Comparison of ENCODE assay signal across 7 mouse cellular contexts in genomic region chr7:126399548-126399947, GRCm38 (mm10). TPM values are rescaled to one million over a fixed set of nuclear protein-coding genes. Genes with fewer than 3 reads are reported as not detected.
DNase-seq lines count a peak whose midpoint lies in the region; ATAC-seq and TF ChIP-seq lines count a peak whose summit lies in the region.

No protein-coding gene starts in this region.

- in situ Hi-C loops in CH12.LX (cut with MboI; ENCODE audit: low pct_ligation_motif_present, low pct_unique_long_range_greater_than_20kb, low sequenced_read_pairs): loop anchor here (5.0 kb wide), 3 partner anchors 38 to 128 kb away; no protein-coding TSS in a partner anchor

- peak; percentile 83 to 97 for TF ChIP-seq CTCF in CH12.LX (conservative IDR thresholded peaks at IDR 0.05 in 1 of 2, IDR thresholded peaks at IDR 0.05 in 1 of 2; ENCODE audit: low read depth in 2 of 2, low read length in 2 of 2)

- peaks cover 0 to 3% of the 10 kb centered on the region in 2 experiments for H3K36me3 ChIP-seq in CH12.LX (replicated peaks in 1 of 2; ENCODE audit: control insufficient read depth in 1 of 2, insufficient read depth in 1 of 2, low read length in 1 of 2)

- peak; percentile 93 for DNase-seq in CH12.LX (ENCODE audit: extremely low read depth)
- DNase-seq in NIH3T3 (ENCODE audit: low read depth): peak; percentile 86
- DNase-seq in cerebellum, postnatal 14 days: peak; percentile 91 to 95
- peak; percentile 72 to 80 for DNase-seq in layer of hippocampus, postnatal 14 days (ENCODE audit: low spot score in 2 of 2)
- peak; percentile 76 to 88 for DNase-seq in spleen, postnatal 14 days (ENCODE audit: low spot score in 2 of 2)

- dilution Hi-C loops in CH12.LX (cut with MboI; ENCODE audit: extremely low pct_ligation_motif_present, extremely low pct_unique_long_range_greater_than_20kb, low sequenced_read_pairs): no loop called here

- TF ChIP-seq RAD21 in CH12.LX (IDR thresholded peaks at IDR 0.05; ENCODE audit: low read depth, low read length): peak; percentile 94

- no peak overlapping the region for H3K4me2 ChIP-seq in CH12.LX (ENCODE audit: insufficient read depth, low read depth, poor library complexity, severe bottlenecking)

- no peak for TF ChIP-seq POLR2A in CH12.LX (IDR thresholded peaks at IDR 0.05; ENCODE audit: low read depth, low read length)

- ATAC-seq in granulocyte monocyte progenitor cell, adult 5-6 weeks (replicated peaks; ENCODE audit: poor library complexity, severe bottlenecking): peak; percentile 49
- ATAC-seq in megakaryocyte-erythroid progenitor cell, adult 5-6 weeks (replicated peaks; ENCODE audit: low FRiP score, low TSS enrichment, poor library complexity, severe bottlenecking): peak; percentile 31; the same call in 1 of the 2 replicates

- peaks cover 8 to 27% of the 10 kb centered on the region in 2 experiments; a peak in 3 of 4 replicates for H3K4me1 ChIP-seq in CH12.LX (ENCODE audit: control insufficient read depth in 1 of 2, insufficient read depth in 2 of 2)

- H3K27ac ChIP-seq in CH12.LX (ENCODE audit: insufficient read depth, low read depth): no peak overlapping the region

- peaks cover 4% of the 10 kb centered on the region; the same call in 1 of the 2 replicates for H3K79me2 ChIP-seq in CH12.LX (replicated peaks; ENCODE audit: control insufficient read depth, extremely low read depth, insufficient read depth, poor library complexity, severe bottlenecking)

- H3K9me3 ChIP-seq in CH12.LX (replicated peaks; ENCODE audit: low read length): no peaks in the 10 kb centered on the region

- H3K4me3 ChIP-seq in CH12.LX (replicated peaks in 1 of 3; ENCODE audit: low read depth in 2 of 3, low read length in 2 of 3, poor library complexity in 1 of 3): no peak overlapping the region

- H3K27me3 ChIP-seq in CH12.LX (replicated peaks): no peaks in the 10 kb centered on the region

- H3K9ac ChIP-seq in CH12.LX (ENCODE audit: insufficient read depth, low read depth): no peak overlapping the region

- no peak for TF ChIP-seq EP300 in CH12.LX (IDR thresholded peaks at IDR 0.05; ENCODE audit: low read length)

TF ChIP-seq in CH12.LX, 34 proteins besides CTCF, POLR2A, EP300 and RAD21:
- no peak for TF ChIP-seq MYC (IDR thresholded peaks at IDR 0.05; ENCODE audit: low read depth, low read length)
- TF ChIP-seq POLR2AphosphoS2 (IDR thresholded peaks at IDR 0.05; ENCODE audit: low read depth, low read length): no peak
- TF ChIP-seq JUND (conservative IDR thresholded peaks at IDR 0.05; ENCODE audit: low read depth, low read length): 0 out of 2 replicates have a peak, but pooled peaks have one; percentile 26
- TF ChIP-seq TBP (conservative IDR thresholded peaks at IDR 0.05; ENCODE audit: low read depth, low read length): no peak
- TF ChIP-seq ZC3H11A (IDR thresholded peaks at IDR 0.05; ENCODE audit: low read depth, low read length): peak; percentile 87
- TF ChIP-seq NRF1 (IDR thresholded peaks at IDR 0.05; ENCODE audit: low read depth, low read length): peak; percentile 47; the same call in 1 of the 2 replicates
- TF ChIP-seq MAZ (IDR thresholded peaks at IDR 0.05; ENCODE audit: low read depth, low read length): 0 out of 2 replicates have a peak, but pooled peaks have one; percentile 43
- peak; percentile 30; the same call in 1 of the 2 replicates for TF ChIP-seq ELF1 (IDR thresholded peaks at IDR 0.05; ENCODE audit: low read depth, low read length)
- TF ChIP-seq HCFC1 (IDR thresholded peaks at IDR 0.05; ENCODE audit: low read depth, low read length): peak; percentile 50
- TF ChIP-seq SMC3 (IDR thresholded peaks at IDR 0.05; ENCODE audit: low read depth, low read length): peak; percentile 97
- no peak for TF ChIP-seq BHLHE40 (IDR thresholded peaks at IDR 0.05; ENCODE audit: low read depth, low read length)
- TF ChIP-seq SIN3A (IDR thresholded peaks at IDR 0.05; ENCODE audit: low read length): peak; percentile 65; the same call in 1 of the 2 replicates
- TF ChIP-seq TCF12 (IDR thresholded peaks at IDR 0.05; ENCODE audit: low read depth, low read length): 0 out of 2 replicates have a peak, but pooled peaks have one; percentile 37
- TF ChIP-seq USF1 (IDR thresholded peaks at IDR 0.05; ENCODE audit: low read depth, low read length): no peak
- TF ChIP-seq IRF4 (IDR thresholded peaks at IDR 0.05; ENCODE audit: low read depth, low read length): peak; percentile 60; the same call in 1 of the 2 replicates
- 0 out of 2 replicates have a peak, but pooled peaks have one; percentile 25 for TF ChIP-seq MEF2A (IDR thresholded peaks at IDR 0.05; ENCODE audit: borderline replicate concordance, low read depth, low read length)
- TF ChIP-seq NELFE (IDR thresholded peaks at IDR 0.05; ENCODE audit: low read depth, low read length): peak; percentile 27; the same call in 1 of the 2 replicates

RNA-seq across cellular contexts. Expression of gene Nfatc2ip, which starts 3.0 kb away (rescaled TPM):
- total RNA-seq in CH12.LX (2012; rRNA removed): 7.8 and 8.8 TPM in 2 replicates
- total RNA-seq in CH12.LX (2014; rRNA removed): 15.0 and 16.8 TPM in 2 replicates
- polyA plus RNA-seq in CH12.LX (2012; ENCODE audit: insufficient read length, low read depth): 13.0 and 13.9 TPM in 2 replicates
- 11.7 and 14.8 TPM in 2 replicates for total RNA-seq in granulocyte monocyte progenitor cell, adult 5-6 weeks (2014; fragmentation: Nextera tagmentation)
- 14.6 and 15.9 TPM in 2 replicates for total RNA-seq in granulocyte monocyte progenitor cell, adult 5-6 weeks (2017)
- 1 to 10 TPM; 8.0 to 8.1 TPM for total RNA-seq in layer of hippocampus, postnatal 14 days (2021)
- total RNA-seq in megakaryocyte-erythroid progenitor cell, adult 5-6 weeks (2014; fragmentation: Nextera tagmentation): 14.9 and 32.5 TPM in 2 replicates
- 17.8 and 18.9 TPM in 2 replicates for total RNA-seq in megakaryocyte-erythroid progenitor cell, adult 5-6 weeks (2017)

RNA-seq across cellular contexts. Expression of gene Cd19, which starts 15.1 kb away (rescaled TPM):
- 132 and 143 TPM in 2 replicates for total RNA-seq in CH12.LX (2012; rRNA removed)
- 139 and 141 TPM in 2 replicates for total RNA-seq in CH12.LX (2014; rRNA removed)
- 199 and 234 TPM in 2 replicates for polyA plus RNA-seq in CH12.LX (2012; ENCODE audit: insufficient read length, low read depth)
- total RNA-seq in granulocyte monocyte progenitor cell, adult 5-6 weeks (2014; fragmentation: Nextera tagmentation): not detected in 2 replicates
- total RNA-seq in granulocyte monocyte progenitor cell, adult 5-6 weeks (2017): 0.09 TPM in 1 of 2 replicates, not detected in the other
- not detected for total RNA-seq in layer of hippocampus, postnatal 14 days (2021)
- total RNA-seq in megakaryocyte-erythroid progenitor cell, adult 5-6 weeks (2014; fragmentation: Nextera tagmentation): 1.7 and 16.4 TPM in 2 replicates
- total RNA-seq in megakaryocyte-erythroid progenitor cell, adult 5-6 weeks (2017): 0.28 TPM in 1 of 2 replicates, not detected in the other

RNA-seq across cellular contexts. Expression of gene Spns1, which starts 22.3 kb away (rescaled TPM):
- 38.4 and 42.6 TPM in 2 replicates for total RNA-seq in CH12.LX (2012; rRNA removed)
- total RNA-seq in CH12.LX (2014; rRNA removed): 36.4 and 45.3 TPM in 2 replicates
- polyA plus RNA-seq in CH12.LX (2012; ENCODE audit: insufficient read length, low read depth): 37.8 and 61.7 TPM in 2 replicates
- total RNA-seq in granulocyte monocyte progenitor cell, adult 5-6 weeks (2014; fragmentation: Nextera tagmentation): 9.2 and 24.8 TPM in 2 replicates
- 11.5 and 14.7 TPM in 2 replicates for total RNA-seq in granulocyte monocyte progenitor cell, adult 5-6 weeks (2017)
- total RNA-seq in layer of hippocampus, postnatal 14 days (2021): 10 to 100 TPM; 79.5 to 82.3 TPM
- total RNA-seq in megakaryocyte-erythroid progenitor cell, adult 5-6 weeks (2014; fragmentation: Nextera tagmentation): 24.7 and 30.7 TPM in 2 replicates
- total RNA-seq in megakaryocyte-erythroid progenitor cell, adult 5-6 weeks (2017): 5.2 and 8.3 TPM in 2 replicates

RNA-seq across cellular contexts. Expression of gene Rabep2, which starts 29.0 kb away (rescaled TPM):
- 38.5 and 40.3 TPM in 2 replicates for total RNA-seq in CH12.LX (2012; rRNA removed)
- 35.7 and 42.6 TPM in 2 replicates for total RNA-seq in CH12.LX (2014; rRNA removed)
- 33.7 and 36.6 TPM in 2 replicates for polyA plus RNA-seq in CH12.LX (2012; ENCODE audit: insufficient read length, low read depth)
- total RNA-seq in granulocyte monocyte progenitor cell, adult 5-6 weeks (2014; fragmentation: Nextera tagmentation): 11.3 and 16.2 TPM in 2 replicates
- 12.3 and 16.9 TPM in 2 replicates for total RNA-seq in granulocyte monocyte progenitor cell, adult 5-6 weeks (2017)
- total RNA-seq in layer of hippocampus, postnatal 14 days (2021): 10 to 100 TPM in 1 of 2 experiments, 1 to 10 TPM in 1; 8.9 to 11.5 TPM
- total RNA-seq in megakaryocyte-erythroid progenitor cell, adult 5-6 weeks (2014; fragmentation: Nextera tagmentation): 10.2 and 13.9 TPM in 2 replicates
- total RNA-seq in megakaryocyte-erythroid progenitor cell, adult 5-6 weeks (2017): 11.5 and 14.0 TPM in 2 replicates

RNA-seq across cellular contexts. Expression of gene Lat, which starts 30.2 kb away (rescaled TPM):
- 0.42 TPM in 2 replicates for total RNA-seq in CH12.LX (2012; rRNA removed)
- total RNA-seq in CH12.LX (2014; rRNA removed): 0.55 TPM in 1 of 2 replicates, not detected in the other
- 1.1 and 1.2 TPM in 2 replicates for polyA plus RNA-seq in CH12.LX (2012; ENCODE audit: insufficient read length, low read depth)
- total RNA-seq in granulocyte monocyte progenitor cell, adult 5-6 weeks (2014; fragmentation: Nextera tagmentation): 2.4 and 4.8 TPM in 2 replicates
- total RNA-seq in granulocyte monocyte progenitor cell, adult 5-6 weeks (2017): 0.72 and 2.7 TPM in 2 replicates
- 1 to 10 TPM in 1 of 2 experiments, under 1 TPM in 1; 0.81 to 1.1 TPM for total RNA-seq in layer of hippocampus, postnatal 14 days (2021)
- 17.3 and 28.3 TPM in 2 replicates for total RNA-seq in megakaryocyte-erythroid progenitor cell, adult 5-6 weeks (2014; fragmentation: Nextera tagmentation)
- 9.3 and 11.0 TPM in 2 replicates for total RNA-seq in megakaryocyte-erythroid progenitor cell, adult 5-6 weeks (2017)

Comparison
In these comparisons a context has a peak if more than half of its experiments do, and no peak if none do; other contexts are left out.
1. RNA of gene Cd19, which starts 15.1 kb away (total RNA-seq): 132 to 143 TPM in CH12.LX; 0.28 to 16.4 TPM in megakaryocyte-erythroid progenitor cell, adult 5-6 weeks, not detected in layer of hippocampus, postnatal 14 days and 0.09 TPM in granulocyte monocyte progenitor cell, adult 5-6 weeks; every median in the first group is over 4 times any median in the second.
2. Peak in every context shown above with its lines, with median percentiles within 50 percentile points of each other: DNase-seq.